Mouse (Mus musculus): ENCODE results near the gene Grik3. TPM values are rescaled to one million over a fixed set of nuclear protein-coding genes. Genes with fewer than 3 reads are reported as not detected.

Grik3 gene
- total RNA-seq, 2 experiments from 2014 or later = not detected

GRCm38 (mm10) chr4:125699056-125699455 lies 208.6 kb downstream of the Grik3 start:
- no peak for ATAC-seq (replicated peaks; ENCODE audit: low FRiP score, poor library complexity, severe bottlenecking)

- no peak for ATAC-seq (replicated peaks; ENCODE audit: low FRiP score, poor library complexity, severe bottlenecking)
These were observed 209.8 kb downstream of the Grik3 start for GRCm38 (mm10) chr4:125700331-125700730.

- no peak; the same call in 1 of the 2 replicates for ATAC-seq (replicated peaks; ENCODE audit: low FRiP score, poor library complexity, severe bottlenecking)
These were observed 212.3 kb downstream of the Grik3 start for GRCm38 (mm10) chr4:125702607-125703309.

- no peak for ATAC-seq (replicated peaks; ENCODE audit: low FRiP score, poor library complexity, severe bottlenecking)
These were observed 212.8 kb downstream of the Grik3 start for GRCm38 (mm10) chr4:125703310-125703690.

GRCm38 (mm10) chr4:125705746-125706145 lies 215.2 kb downstream of the Grik3 start:
- ATAC-seq (replicated peaks; ENCODE audit: low FRiP score, poor library complexity, severe bottlenecking) = no peak

- ATAC-seq (replicated peaks; ENCODE audit: low FRiP score, poor library complexity, severe bottlenecking) = no peak
These were observed 219.2 kb downstream of the Grik3 start for GRCm38 (mm10) chr4:125709716-125710115.

GRCm38 (mm10) chr4:125717881-125718280 lies 227.4 kb downstream of the Grik3 start:
- ATAC-seq (replicated peaks; ENCODE audit: low FRiP score, poor library complexity, severe bottlenecking) = no peak

- no peak for ATAC-seq (replicated peaks; ENCODE audit: low FRiP score, poor library complexity, severe bottlenecking)
These were observed 228.1 kb downstream of the Grik3 start for GRCm38 (mm10) chr4:125718429-125719140.

- no peak for ATAC-seq (replicated peaks; ENCODE audit: low FRiP score, poor library complexity, severe bottlenecking)
These were observed 235.7 kb downstream of the Grik3 start for GRCm38 (mm10) chr4:125726241-125726640.

- no peak for ATAC-seq (replicated peaks; ENCODE audit: low FRiP score, poor library complexity, severe bottlenecking)
These were observed 236.5 kb downstream of the Grik3 start for GRCm38 (mm10) chr4:125727030-125727429.

GRCm38 (mm10) chr4:125727626-125728025 lies 237.1 kb downstream of the Grik3 start:
- no peak for ATAC-seq (replicated peaks; ENCODE audit: low FRiP score, poor library complexity, severe bottlenecking)

GRCm38 (mm10) chr4:125728091-125728863 lies 237.8 kb downstream of the Grik3 start:
- no peak for ATAC-seq (replicated peaks; ENCODE audit: low FRiP score, poor library complexity, severe bottlenecking)

- no peak for ATAC-seq (replicated peaks; ENCODE audit: low FRiP score, poor library complexity, severe bottlenecking)
These were observed 239.1 kb downstream of the Grik3 start for GRCm38 (mm10) chr4:125729305-125730220.

- ATAC-seq (replicated peaks; ENCODE audit: low FRiP score, poor library complexity, severe bottlenecking) = no peak
These were observed 240.3 kb downstream of the Grik3 start for GRCm38 (mm10) chr4:125730751-125731150.

- ATAC-seq (replicated peaks; ENCODE audit: low FRiP score, poor library complexity, severe bottlenecking) = no peak
These were observed 246.3 kb downstream of the Grik3 start for GRCm38 (mm10) chr4:125736783-125737182.

GRCm38 (mm10) chr4:125738825-125739224 lies 248.3 kb downstream of the Grik3 start:
- ATAC-seq (replicated peaks; ENCODE audit: low FRiP score, poor library complexity, severe bottlenecking) = no peak

GRCm38 (mm10) chr4:125742162-125742571 lies 251.7 kb downstream of the Grik3 start:
- ATAC-seq (replicated peaks; ENCODE audit: low FRiP score, poor library complexity, severe bottlenecking) = no peak

GRCm38 (mm10) chr4:125745902-125746301 lies 255.4 kb downstream of the Grik3 start:
- no peak for ATAC-seq (replicated peaks; ENCODE audit: low FRiP score, poor library complexity, severe bottlenecking)

- no peak for ATAC-seq (replicated peaks; ENCODE audit: low FRiP score, poor library complexity, severe bottlenecking)
These were observed 265.9 kb downstream of the Grik3 start for GRCm38 (mm10) chr4:125756393-125756792.

- ATAC-seq (replicated peaks; ENCODE audit: low FRiP score, poor library complexity, severe bottlenecking) = no peak
These were observed 269.8 kb downstream of the Grik3 start for GRCm38 (mm10) chr4:125760326-125760725.

Data from erythroid progenitor cell, adult 5-6 weeks (primary cell).